Mouse (Mus musculus) kidney, postnatal 0 days (tissue): ENCODE measurements around the gene Med28. TPM values are rescaled to one million over a fixed set of nuclear protein-coding genes. Genes with fewer than 3 reads are reported as not detected.

Experiments
- ATAC-seq: fragments of 200-750 bp; cut with Nextera tagmentation; replicated peaks from 2 replicates; pipeline ENCODE4 v1.8.0; 2017; ENCODE audit warnings: low read depth, moderate number of reproducible peaks, moderate TSS enrichment, moderate library complexity; ENCODE audit not compliant: low FRiP score
- DNase-seq: peaks from one replicate; pipeline ENCODE4 v3.0.0-alpha.2; 2016; ENCODE audit warnings: low spot score
- H3K27ac ChIP-seq: fragments of 300-500 bp; sonication (generic); 2 replicates; pipeline ENCODE4 v1.5.1; 2014; ENCODE audit warnings: mild to moderate bottlenecking
- H3K27me3 ChIP-seq: fragments of 300-500 bp; sonication (generic); 2 replicates; pipeline ENCODE4 v1.6.1; 2014; ENCODE audit warnings: low read length, mixed read lengths; ENCODE audit not compliant: insufficient read depth
- H3K36me3 ChIP-seq: fragments of 300-500 bp; sonication (generic); 2 replicates; pipeline ENCODE4 v1.6.1; 2014; ENCODE audit warnings: low read length, mixed read lengths; ENCODE audit not compliant: insufficient read depth
- H3K4me1 ChIP-seq: fragments of 300-500 bp; sonication (generic); replicated peaks from 2 replicates; pipeline ENCODE4 v1.6.1; 2014; ENCODE audit warnings: antibody characterized with exemption, low read length, mixed read lengths; ENCODE audit not compliant: insufficient read depth
- H3K4me2 ChIP-seq: fragments of 300-500 bp; sonication (generic); 2 replicates; pipeline ENCODE4 v1.6.1; 2014; ENCODE audit warnings: mild to moderate bottlenecking, low read length, moderate library complexity, mixed read lengths
- H3K4me3 ChIP-seq: fragments of 300-500 bp; sonication (generic); replicated peaks from 2 replicates; pipeline ENCODE4 v1.5.1; 2014; ENCODE audit warnings: low read depth, low read length
- H3K9ac ChIP-seq: fragments of 300-500 bp; sonication (generic); 2 replicates; pipeline ENCODE4 v1.6.1; 2014; ENCODE audit warnings: low read depth, low read length
- H3K9me3 ChIP-seq: fragments of 300-500 bp; sonication (generic); replicated peaks from 2 replicates; pipeline ENCODE4 v1.6.1; 2016; ENCODE audit warnings: low read length, inconsistent platforms, mixed read lengths
- CTCF ChIP-seq: IDR thresholded peaks from 2 replicates; pipeline ENCODE4 v1.5.1; 2016; ENCODE audit warnings: antibody characterized with exemption, low read depth, mild to moderate bottlenecking, moderate library complexity
- WGBS: fragments of 180-500 bp; shearing (Covaris S2); extraction: QIAGEN DNeasy Blood & Tissue Kit; methylation state at CpG from one replicate; pipeline ENCODE4 v1.1.7; 2014; 5-methylcytosine and 5-hydroxymethylcytosine counted together
- polyA plus RNA-seq: library from polyadenylated mRNA; unstranded; fragments of >200 nt; fragmentation: Nextera tagmentation; extraction: Ambion mirVana; gene quantifications from 2 replicates; pipeline ENCODE4 v1.2.1, GENCODE M21; 2015

Med28 gene
- polyA plus RNA-seq = 333 and 339 TPM in 2 replicates

DNA sequence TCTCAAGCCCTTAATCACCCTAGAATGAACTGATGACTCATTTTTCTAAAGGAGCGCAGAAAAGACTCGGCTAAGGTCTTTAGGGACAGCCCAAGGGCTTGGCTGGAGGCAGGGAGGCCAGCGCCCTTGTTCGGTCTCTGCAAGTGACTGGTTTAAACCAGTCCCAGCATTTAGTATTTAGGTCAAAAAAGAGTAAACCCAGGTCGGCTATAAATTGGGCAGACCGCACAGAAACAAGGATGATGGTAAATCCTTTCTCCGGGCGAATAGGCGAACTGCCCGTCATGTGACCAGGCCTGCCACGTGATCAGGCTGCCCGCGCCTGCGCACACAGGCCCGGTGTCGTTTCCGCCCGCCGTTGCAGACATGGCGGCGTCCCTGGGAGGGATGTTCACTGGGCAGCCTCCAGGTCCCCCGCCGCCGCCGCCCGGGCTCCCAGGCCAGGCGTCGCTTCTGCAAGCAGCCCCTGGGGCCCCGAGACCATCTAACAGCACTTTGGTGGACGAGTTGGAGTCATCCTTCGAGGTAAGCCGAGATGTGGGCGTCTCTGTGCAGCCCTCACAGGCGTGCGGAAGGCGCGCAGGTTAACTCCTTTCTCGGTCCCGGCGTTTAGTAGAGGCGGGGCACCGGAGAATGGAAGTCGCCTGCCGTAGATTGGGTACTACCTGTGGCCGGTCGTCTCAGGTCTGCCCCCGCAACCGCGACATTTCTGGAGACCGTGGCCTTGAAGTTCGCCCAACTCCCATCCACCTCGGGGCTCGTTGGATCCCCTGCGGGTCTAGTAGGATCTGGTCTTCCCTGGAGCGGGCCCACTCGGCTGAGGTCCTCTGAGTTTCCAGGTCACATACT, at the start of gene Med28:
TSS of gene Med28 (plus strand) at position 270 of the 849 bp plus-strand sequence.
- peak within 1 kb of the TSS; percentile 86 for H3K4me3 ChIP-seq
- no peaks in the 10 kb centered on the region for H3K27me3 ChIP-seq
- peaks cover 11% of the 10 kb centered on the region for H3K4me1 ChIP-seq
- 2% methylated on average over 56 of the region's 56 CpGs for WGBS
- no peaks in the 10 kb centered on the region for H3K9me3 ChIP-seq
- peak within 1 kb of the TSS; percentile 80 for H3K27ac ChIP-seq
- H3K9ac ChIP-seq = peak within 1 kb of the TSS; percentile 87
- TF ChIP-seq CTCF = no peak
- ATAC-seq (peak; percentile 95), DNase-seq (peak; percentile 94)
- H3K4me2 ChIP-seq = peak within 1 kb of the TSS; percentile 87
- H3K36me3 ChIP-seq = peaks cover 8% of the 10 kb centered on the region

DNA sequence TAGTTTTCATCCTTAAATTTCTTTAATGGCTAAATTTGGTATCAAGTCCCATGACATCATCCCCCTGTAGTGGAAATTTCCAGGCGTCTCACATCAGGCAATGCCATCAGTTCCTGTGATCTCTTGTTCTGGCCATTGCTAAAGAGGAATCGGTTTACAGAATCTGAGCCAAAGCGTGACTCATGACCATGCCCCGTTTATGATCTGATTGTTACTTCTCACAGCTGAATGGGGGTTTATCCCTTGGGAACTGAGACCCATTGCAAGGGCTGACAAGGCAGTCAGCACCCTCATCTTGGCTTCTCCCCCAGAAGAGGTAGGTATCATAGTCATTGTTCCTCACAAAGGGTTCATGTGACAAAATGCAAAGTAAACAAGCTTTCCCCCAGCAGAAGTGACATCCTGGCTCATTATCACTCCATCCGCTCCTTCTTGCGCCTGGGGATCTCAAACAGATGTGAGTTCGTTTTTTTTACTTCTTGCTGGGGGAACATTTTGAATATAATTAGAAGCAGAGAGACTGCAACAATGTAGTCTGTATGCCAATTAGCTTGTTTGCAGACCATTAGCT, 47.1 kb upstream of the Med28 start:
- Histone ChIP-seq H3K9ac (no peak overlapping the region), H3K4me3 (no peak overlapping the region), H3K4me2 (no peak overlapping the region), H3K27me3 (no peaks in the 10 kb centered on the region), H3K4me1 (no peaks in the 10 kb centered on the region), H3K36me3 (no peaks in the 10 kb centered on the region), H3K9me3 (no peaks in the 10 kb centered on the region), H3K27ac (no peak overlapping the region)
- no peak for DNase-seq
- no peak for TF ChIP-seq CTCF
- WGBS = 31% methylated on average over 7 of the region's 7 CpGs
- ATAC-seq = no peak

DNA sequence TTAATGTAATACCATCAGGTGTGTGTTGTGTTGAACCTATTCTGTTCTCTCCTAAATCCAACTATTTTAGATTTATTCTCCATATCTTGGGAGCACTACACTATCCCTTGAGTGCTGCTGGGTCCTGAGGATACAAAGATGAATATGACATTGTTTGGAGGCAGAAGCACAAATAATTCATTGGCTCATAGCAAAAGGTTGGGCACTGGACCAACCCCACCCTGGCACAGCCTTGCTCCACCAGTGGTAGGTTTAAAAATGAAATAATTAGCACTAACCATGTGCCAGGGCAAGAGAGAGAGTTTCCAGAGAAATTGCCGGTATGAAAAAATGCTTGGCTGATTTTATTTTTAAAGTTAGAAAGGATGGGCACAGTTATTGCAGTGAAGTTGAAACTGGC, 46.5 kb upstream of the Med28 start:
- 62% methylated on average over 1 of the region's 1 CpGs for WGBS
- H3K4me3 ChIP-seq = no peak overlapping the region
- H3K9me3 ChIP-seq = no peaks in the 10 kb centered on the region
- no peak overlapping the region for H3K27ac ChIP-seq
- TF ChIP-seq CTCF = no peak
- no peak for DNase-seq
- H3K9ac ChIP-seq = no peak overlapping the region
- no peaks in the 10 kb centered on the region for H3K4me1 ChIP-seq
- H3K36me3 ChIP-seq = no peaks in the 10 kb centered on the region
- no peak overlapping the region for H3K4me2 ChIP-seq
- no peak for ATAC-seq
- H3K27me3 ChIP-seq = no peaks in the 10 kb centered on the region

GRCm38 (mm10) chr5:45474215-45474614, 45.8 kb upstream of the Med28 start:
- 29% methylated on average over 6 of the region's 6 CpGs for WGBS
- H3K9ac ChIP-seq = no peak overlapping the region
- DNase-seq (peak; percentile 91), ATAC-seq (no peak)
- no peaks in the 10 kb centered on the region for H3K9me3 ChIP-seq
- H3K36me3 ChIP-seq = no peaks in the 10 kb centered on the region
- H3K4me1 ChIP-seq = no peaks in the 10 kb centered on the region
- no peaks in the 10 kb centered on the region for H3K27me3 ChIP-seq
- H3K4me2 ChIP-seq = no peak overlapping the region
- no peak overlapping the region for H3K4me3 ChIP-seq
- H3K27ac ChIP-seq = no peak overlapping the region
- peak; percentile 98 for TF ChIP-seq CTCF

- Histone ChIP-seq H3K9ac (no peak overlapping the region), H3K4me2 (no peak overlapping the region), H3K4me1 (no peaks in the 10 kb centered on the region), H3K27me3 (no peaks in the 10 kb centered on the region), H3K27ac (no peak overlapping the region), H3K36me3 (no peaks in the 10 kb centered on the region), H3K9me3 (no peaks in the 10 kb centered on the region), H3K4me3 (no peak overlapping the region)
- TF ChIP-seq CTCF = no peak
- DNase-seq = no peak
- ATAC-seq = no peak
- WGBS = 61% methylated on average over 4 of the region's 4 CpGs
Observed at GRCm38 (mm10) chr5:45474758-45475157, 45.3 kb upstream of the Med28 start.

- no peak for TF ChIP-seq CTCF
- H3K27ac ChIP-seq = no peak overlapping the region
- no peak for ATAC-seq
- H3K27me3 ChIP-seq = no peaks in the 10 kb centered on the region
- 73% methylated on average over 5 of the region's 5 CpGs for WGBS
- H3K4me2 ChIP-seq = no peak overlapping the region
- H3K36me3 ChIP-seq = no peaks in the 10 kb centered on the region
- H3K9me3 ChIP-seq = no peaks in the 10 kb centered on the region
- no peak overlapping the region for H3K9ac ChIP-seq
- no peak for DNase-seq
- H3K4me3 ChIP-seq = no peak overlapping the region
- no peaks in the 10 kb centered on the region for H3K4me1 ChIP-seq
Observed at GRCm38 (mm10) chr5:45475771-45476170, 44.3 kb upstream of the Med28 start.
